Mouse (Mus musculus) CH12F3 (cell line): ENCODE data around the gene Myadml2.

ENCODE experiments used
- in situ Hi-C: fragments of 300-500 bp; cut with MboI; formaldehyde crosslinking; loops from 2 replicates; pipeline ENCODE4 v1.14.3; 2020; ENCODE audit warnings: low sequenced_read_pairs

The Myadml2 gene

DNA sequence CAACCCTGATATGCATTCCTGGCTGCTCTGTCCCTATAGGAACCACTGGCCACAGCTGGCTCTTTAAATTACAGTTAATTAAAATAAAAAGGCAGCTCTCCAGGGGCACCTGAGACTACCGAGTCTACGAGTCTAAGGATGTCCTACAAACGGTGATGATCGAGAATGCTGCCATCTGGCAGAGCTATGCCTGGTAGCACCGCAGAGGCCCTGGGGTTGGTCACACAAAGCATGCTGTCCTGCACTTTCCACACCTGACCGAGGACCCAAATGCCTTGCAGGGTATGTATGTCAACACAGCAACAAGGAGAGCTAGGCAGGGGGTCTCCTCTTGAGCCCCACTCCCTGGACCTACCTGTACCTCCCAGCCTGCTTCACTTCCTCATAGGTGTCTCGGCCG is 34.0 kb downstream of the Myadml2 start:
- in situ Hi-C loops, result no loop called here

DNA sequence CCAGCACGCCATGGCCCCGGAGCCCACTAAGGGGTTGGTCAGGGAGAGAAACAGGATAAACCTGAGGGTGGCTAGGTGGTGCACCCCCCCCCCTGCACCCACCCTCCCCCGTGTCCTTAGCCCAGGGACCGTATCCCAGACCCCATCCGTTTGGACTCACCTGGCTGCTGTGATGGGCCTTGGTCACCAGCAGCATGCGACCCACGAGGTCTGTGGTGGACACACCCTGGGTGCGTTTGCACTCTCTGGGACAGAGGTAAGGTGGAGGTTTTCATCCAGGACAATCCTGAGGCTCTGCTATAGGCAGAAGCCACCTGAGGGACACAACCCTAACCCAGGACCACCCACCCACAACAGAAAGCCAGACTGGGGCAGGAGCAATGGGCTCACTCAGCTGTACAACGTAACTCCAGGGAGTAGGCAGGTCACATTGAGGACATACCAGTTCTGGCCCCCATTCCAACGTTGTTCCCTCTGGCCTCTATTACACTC is 34.4 kb downstream of the Myadml2 start:
- in situ Hi-C loops, result no loop called here

- in situ Hi-C loops, result no loop called here
These were observed 35.2 kb downstream of the Myadml2 start for GRCm38 (mm10) chr11:120612763-120613162.

DNA sequence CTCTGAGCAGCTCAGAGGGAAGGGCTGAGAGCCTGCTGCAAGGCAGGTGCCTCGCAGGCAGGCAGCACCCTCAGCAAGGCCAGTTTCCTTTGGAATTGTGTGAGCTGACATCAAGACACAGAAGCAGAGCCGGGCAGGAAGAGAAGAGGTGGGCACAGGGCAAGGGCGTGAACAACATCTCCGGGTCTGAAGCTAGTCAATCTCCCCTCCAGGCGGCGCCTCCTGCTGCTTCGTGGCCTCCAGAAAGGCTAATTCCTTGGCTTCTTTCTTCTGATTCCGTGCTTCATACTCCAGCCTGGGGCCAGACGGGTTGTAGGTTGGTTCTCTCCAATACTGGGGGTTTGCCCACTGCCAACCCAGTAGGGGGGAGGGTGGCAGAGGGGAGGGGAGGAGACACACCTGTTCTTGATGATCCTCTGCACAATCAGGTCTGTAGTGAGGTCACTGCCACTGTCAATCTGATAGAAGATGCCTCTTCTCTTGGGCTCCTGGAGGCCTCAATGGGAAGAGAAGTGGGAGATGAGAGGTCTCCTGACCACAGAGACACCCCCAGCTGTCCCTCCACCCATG is 37.4 kb downstream of the Myadml2 start:
- in situ Hi-C loops, result no loop called here

DNA sequence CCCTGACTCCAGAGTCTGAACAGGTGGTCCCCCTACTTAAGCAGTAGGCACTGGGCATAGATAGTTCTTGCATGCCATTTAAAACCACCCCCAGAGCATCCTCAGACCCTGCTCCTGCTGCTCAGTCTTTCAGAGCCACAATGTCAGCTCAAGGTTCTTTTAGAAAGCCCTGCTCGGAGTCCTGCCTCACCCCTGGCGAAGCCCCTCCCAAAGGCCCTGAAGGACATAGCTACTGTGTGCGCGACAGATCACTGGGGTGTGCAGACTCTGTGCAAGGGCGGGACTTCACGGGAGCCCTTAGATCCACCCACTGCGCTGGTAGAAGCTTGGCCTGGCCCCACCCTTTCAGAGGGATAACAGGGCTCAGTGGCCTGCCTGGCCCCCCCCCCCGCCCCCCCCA is 38.7 kb downstream of the Myadml2 start:
- in situ Hi-C loops, result no loop called here

GRCm38 (mm10) chr11:120608241-120609034 is 39.5 kb downstream of the Myadml2 start, which contains the start of gene Npb:
Gene Npb, plus strand, starts transcription at chr11:120608477.
- in situ Hi-C loops, result no loop called here

DNA sequence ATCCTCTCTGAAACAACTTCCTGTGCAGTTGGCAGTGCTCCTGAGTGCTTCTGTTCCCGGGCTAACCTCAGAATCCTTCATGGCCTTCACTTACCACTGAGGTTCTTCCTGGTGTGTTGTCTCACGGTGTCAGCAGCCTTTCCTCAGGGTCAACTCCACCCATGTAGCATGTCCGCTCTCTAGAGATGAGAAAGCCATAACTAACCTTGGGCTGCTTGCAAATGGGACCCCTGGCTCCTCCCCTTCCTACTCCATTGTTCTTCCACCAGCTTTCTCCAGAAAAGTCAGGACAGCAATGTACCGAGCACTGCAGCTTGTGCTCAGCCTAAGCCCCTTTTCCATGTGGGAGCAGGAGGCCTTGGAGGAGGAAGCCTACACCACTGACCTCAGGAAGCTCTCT is 41.2 kb downstream of the Myadml2 start:
- in situ Hi-C loops, result no loop called here

- in situ Hi-C loops, result no loop called here
These were observed 42.3 kb downstream of the Myadml2 start for GRCm38 (mm10) chr11:120605667-120606066.

DNA sequence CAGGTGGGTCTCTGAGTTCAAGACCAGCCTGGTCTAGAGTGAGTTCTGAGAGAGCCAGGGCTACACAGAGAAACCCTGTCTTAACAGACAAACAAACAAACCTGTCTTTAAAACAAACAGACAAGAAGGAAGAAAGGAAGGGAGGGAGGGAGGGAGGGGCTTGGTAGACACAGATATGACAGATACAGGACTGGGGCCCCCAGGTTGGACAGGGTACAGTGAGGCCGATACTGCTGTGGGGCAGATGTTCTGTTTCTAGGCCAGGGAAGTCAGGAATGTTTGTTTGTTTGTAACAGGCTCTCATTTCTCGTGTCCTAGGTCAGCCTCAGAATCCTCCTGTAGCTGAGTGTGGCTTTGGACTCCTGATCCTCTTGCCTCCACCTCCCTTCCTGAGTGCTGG is 44.4 kb downstream of the Myadml2 start:
- in situ Hi-C loops, result no loop called here

DNA sequence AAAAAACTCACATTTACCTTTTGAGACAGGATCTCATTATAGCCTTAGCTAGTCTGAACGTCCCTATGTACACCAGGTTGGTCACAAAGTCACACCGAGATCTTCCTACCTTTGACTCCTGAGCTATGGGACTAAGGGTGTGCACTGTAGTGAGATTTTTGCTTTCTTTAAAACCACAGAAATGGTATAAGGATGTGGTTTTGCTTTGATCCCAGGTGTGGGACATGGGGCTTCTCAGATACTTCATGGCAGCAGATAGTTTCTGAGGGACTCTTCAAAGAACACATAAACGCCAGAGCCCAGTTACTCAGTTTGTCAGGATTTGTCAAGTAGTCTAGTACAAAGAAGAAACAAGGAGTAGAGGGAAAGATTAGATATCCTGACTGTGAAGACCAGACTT is 47.2 kb downstream of the Myadml2 start:
- in situ Hi-C loops, result no loop called here

DNA sequence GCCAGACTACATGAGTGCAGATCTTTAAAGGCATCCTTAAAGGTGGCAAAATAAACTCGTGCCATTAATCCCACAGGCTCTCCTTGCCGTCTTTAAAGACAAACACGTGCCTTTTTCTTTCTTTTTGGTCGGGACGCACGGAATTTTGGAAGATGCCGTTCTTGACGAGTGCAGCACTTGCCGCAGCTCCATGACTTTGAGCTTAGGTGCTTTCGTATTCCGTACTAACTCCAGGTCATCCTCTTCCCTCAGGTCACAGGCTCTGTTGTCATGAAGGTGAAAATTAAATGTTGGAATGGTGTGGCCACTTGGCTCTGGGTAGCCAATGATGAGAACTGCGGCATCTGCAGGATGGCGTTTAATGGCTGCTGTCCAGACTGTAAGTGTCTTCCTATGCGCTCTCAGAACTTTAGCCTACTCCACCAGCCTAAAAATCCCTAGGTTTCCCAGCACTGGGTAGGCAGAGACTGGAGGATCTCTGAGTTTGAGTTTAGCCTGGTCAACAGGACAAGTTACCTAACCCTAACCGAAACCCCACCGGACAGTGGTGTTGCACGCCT is 48.9 kb downstream of the Myadml2 start:
- in situ Hi-C loops, result no loop called here

GRCm38 (mm10) chr11:120598283-120598989 is 49.5 kb downstream of the Myadml2 start, which contains the start of the genes Alyref and Anapc11:
Gene Alyref, minus strand, starts transcription at chr11:120598365.
Gene Anapc11, plus strand, starts transcription at chr11:120598421.
- in situ Hi-C loops, result no loop called here

DNA sequence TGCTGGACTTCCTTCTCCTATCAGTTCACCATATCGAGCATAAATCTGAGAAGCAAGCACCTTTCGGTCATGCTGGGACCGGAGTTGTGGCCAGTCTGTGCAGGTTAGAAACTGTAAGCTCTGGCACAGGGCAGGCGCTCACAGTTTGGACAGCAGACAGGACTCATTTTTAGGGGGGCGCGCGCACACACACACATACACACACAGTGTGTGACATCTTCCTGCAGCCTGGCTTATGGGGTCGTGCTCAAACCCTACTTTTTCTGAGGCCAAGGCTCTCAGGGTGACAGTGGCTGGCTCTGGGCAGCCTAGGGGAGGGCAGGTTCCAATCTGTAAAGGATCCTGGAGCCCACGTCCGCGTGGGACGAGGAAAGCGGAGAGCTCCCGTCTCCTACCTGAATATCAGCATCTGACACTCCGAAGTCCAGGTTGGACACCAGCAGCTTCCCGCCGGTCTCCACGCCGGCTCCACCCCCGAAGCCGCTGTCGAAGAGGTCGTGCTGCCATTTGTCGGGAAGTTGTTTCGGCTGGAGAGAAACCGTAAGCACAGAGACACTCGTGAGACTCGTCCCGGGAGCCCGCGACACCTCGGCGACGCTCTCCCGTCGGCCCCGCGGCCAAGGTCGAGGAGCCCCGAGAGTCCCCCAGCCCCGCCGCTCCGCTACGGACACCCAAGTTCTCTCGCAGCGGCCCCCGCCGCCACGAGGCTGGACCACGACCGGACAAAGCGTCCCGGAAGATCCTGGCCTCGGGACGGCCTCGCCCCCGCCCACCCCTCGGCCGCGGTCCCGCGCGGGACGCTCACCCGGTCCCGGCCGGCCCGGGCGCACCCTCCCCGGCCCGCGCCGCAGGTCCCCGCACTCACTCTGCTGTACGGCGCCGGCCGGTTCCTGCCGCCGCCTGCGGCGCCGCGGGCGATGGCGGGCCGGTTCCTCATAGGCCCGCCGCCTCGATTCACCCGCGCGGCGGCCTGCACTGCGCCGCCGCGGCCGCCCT is 50.4 kb downstream of the Myadml2 start:
- in situ Hi-C loops, result no loop called here
